Comparison of ENCODE assay signal across 9 mouse cellular contexts in the genomic region with DNA sequence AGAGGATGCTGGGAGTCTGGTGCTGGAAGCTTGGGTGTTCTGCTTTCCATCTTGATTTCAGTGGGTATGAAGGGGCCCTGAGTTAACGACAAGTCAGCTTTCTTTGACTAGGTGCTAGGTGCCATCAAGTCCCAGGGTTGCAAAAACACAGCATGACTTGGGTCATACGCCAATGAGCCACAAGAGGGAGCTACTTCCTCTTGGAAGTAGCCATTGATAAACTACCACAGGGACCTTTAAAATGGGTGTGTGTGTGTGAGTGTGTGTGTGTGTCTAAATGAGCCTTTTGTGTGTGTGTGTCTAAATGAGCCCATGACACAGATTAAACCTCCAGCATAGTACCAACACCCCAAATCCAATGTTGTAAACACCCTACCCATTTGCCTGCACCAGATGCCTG.
A peak's percentile ranks its signal among the peaks of the same experiment; 100 is the strongest.
DNase-seq lines count a peak whose midpoint lies in the region; ATAC-seq lines count a peak whose summit lies in the region.
"Had no signal": no experiment of that assay in that cellular context is flagged by ENCODE, and none has a peak within 500 bp of the region (broad histone marks: within the 10 kb centered on the region; RNA-seq: fewer than 3 reads in every experiment).

No protein-coding gene starts in this region.

- H3K4me2 ChIP-seq in hindbrain, embryonic 11.5 days (replicated peaks; ENCODE audit: low read depth, low read length): no peak overlapping the region
- H3K4me2 ChIP-seq in hindbrain, embryonic 12.5 days (replicated peaks): no peak overlapping the region
- H3K4me2 ChIP-seq in forebrain, embryonic 13.5 days: no peak overlapping the region

- no peak overlapping the region for H3K4me3 ChIP-seq in hindbrain, embryonic 11.5 days (ENCODE audit: low read depth, low read length)
- no peak overlapping the region for H3K4me3 ChIP-seq in hindbrain, embryonic 12.5 days
- no peak overlapping the region for H3K4me3 ChIP-seq in forebrain, embryonic 13.5 days
- H3K4me3 ChIP-seq: myocyte had no signal

- no peaks in the 10 kb centered on the region for H3K9me3 ChIP-seq in hindbrain, embryonic 11.5 days (ENCODE audit: control insufficient read depth, low read length)
- H3K9me3 ChIP-seq in hindbrain, embryonic 12.5 days (replicated peaks): no peaks in the 10 kb centered on the region
- H3K9me3 ChIP-seq in forebrain, embryonic 13.5 days (replicated peaks): no peaks in the 10 kb centered on the region

- H3K9ac ChIP-seq in hindbrain, embryonic 11.5 days (ENCODE audit: low read depth, low read length): no peak overlapping the region
- no peak overlapping the region for H3K9ac ChIP-seq in hindbrain, embryonic 12.5 days
- H3K9ac ChIP-seq in forebrain, embryonic 13.5 days: no peak overlapping the region

- H3K4me1 ChIP-seq in hindbrain, embryonic 11.5 days (replicated peaks; ENCODE audit: control insufficient read depth, insufficient read depth, low read length): no peaks in the 10 kb centered on the region
- no peaks in the 10 kb centered on the region for H3K4me1 ChIP-seq in hindbrain, embryonic 12.5 days
- H3K4me1 ChIP-seq in forebrain, embryonic 13.5 days: no peaks in the 10 kb centered on the region

- ATAC-seq in hindbrain, embryonic 11.5 days (ENCODE audit: low FRiP score): no peak; the same call in 1 of the 2 replicates
- no peak for ATAC-seq in hindbrain, embryonic 12.5 days (ENCODE audit: low FRiP score)
- peak; percentile 38; the same call in 1 of the 2 replicates for ATAC-seq in forebrain, embryonic 13.5 days

- 15% methylated on average over 2 of the region's 2 CpGs for WGBS in hindbrain, embryonic 11.5 days
- WGBS in hindbrain, embryonic 12.5 days: 13% methylated on average over 2 of the region's 2 CpGs
- 18% methylated on average over 2 of the region's 2 CpGs for WGBS in forebrain, embryonic 13.5 days

- DNase-seq in hindbrain, embryonic 11.5 days (ENCODE audit: low spot score): peak; percentile 77
- DNase-seq in c-Kit-positive CD71-positive TER-119-negative erythroid progenitor cells, embryonic 14.5 days (ENCODE audit: low read depth): peak; percentile 74
- peak; percentile 76 to 81 for DNase-seq in heart, postnatal 36 days
- DNase-seq in layer of hippocampus, postnatal 14 days (ENCODE audit: low spot score in 2 of 2): peak; percentile 63 to 69
- peak; percentile 44 to 77 for DNase-seq in lung, postnatal 4 days
- peak; percentile 79 to 88 for DNase-seq in spleen, postnatal 10 days (ENCODE audit: low spot score in 2 of 2)

- no peaks in the 10 kb centered on the region for H3K27me3 ChIP-seq in hindbrain, embryonic 11.5 days (ENCODE audit: control insufficient read depth, insufficient read depth, low read length)
- H3K27me3 ChIP-seq in hindbrain, embryonic 12.5 days: no peaks in the 10 kb centered on the region
- no peaks in the 10 kb centered on the region for H3K27me3 ChIP-seq in forebrain, embryonic 13.5 days

- intact Hi-C loops in heart, postnatal 36 days (cut with DNase I): loop anchor here (1.0 to 5.0 kb wide), 5 partner anchors 125 to 470 kb away; partner anchors contain the start of genes 4930426L09Rik and Pip4k2a

- H3K36me3 ChIP-seq in hindbrain, embryonic 11.5 days (ENCODE audit: control insufficient read depth, insufficient read depth, low read length): no peaks in the 10 kb centered on the region
- H3K36me3 ChIP-seq in hindbrain, embryonic 12.5 days: peaks cover 3% of the 10 kb centered on the region; the same call in 1 of the 2 replicates
- no peaks in the 10 kb centered on the region for H3K36me3 ChIP-seq in forebrain, embryonic 13.5 days (ENCODE audit: poor library complexity, severe bottlenecking)

- no peak overlapping the region for H3K27ac ChIP-seq in hindbrain, embryonic 11.5 days (ENCODE audit: low read depth, low read length)
- H3K27ac ChIP-seq in hindbrain, embryonic 12.5 days: no peak overlapping the region
- no peak overlapping the region for H3K27ac ChIP-seq in forebrain, embryonic 13.5 days
